Mouse (Mus musculus): ENCODE results near the gene Atp1a3. TPM values are rescaled to one million over a fixed set of nuclear protein-coding genes. Genes with fewer than 3 reads are reported as not detected.

The Atp1a3 gene
- polyA plus RNA-seq, 1 experiment from 2014 or later = 6.8 TPM

- no peak for DNase-seq (ENCODE audit: low spot score)
- Histone ChIP-seq H3K9me3 (replicated peaks; ENCODE audit: control insufficient read depth, low read length) (no peaks in the 10 kb centered on the region), H3K36me3 (replicated peaks; ENCODE audit: control insufficient read depth, insufficient read depth, low read depth, low read length) (no peaks in the 10 kb centered on the region; the same call in 1 of the 2 replicates), H3K4me2 (ENCODE audit: low read depth, low read length) (no peak overlapping the region), H3K4me3 (ENCODE audit: low read depth, low read length) (no peak overlapping the region), H3K4me1 (ENCODE audit: control insufficient read depth, insufficient read depth, low read length) (no peaks in the 10 kb centered on the region), H3K9ac (replicated peaks; ENCODE audit: low read length) (no peak overlapping the region), H3K27me3 (ENCODE audit: control insufficient read depth, insufficient read depth, low read length) (peaks cover 52% of the 10 kb centered on the region), H3K27ac (replicated peaks; ENCODE audit: low read depth, low read length) (no peak overlapping the region)
- WGBS = 55% methylated on average over 6 of the region's 6 CpGs
- no peak for ATAC-seq (replicated peaks; ENCODE audit: insufficient number of reproducible peaks, low FRiP score, low TSS enrichment, low read depth)
These were observed 75.3 kb downstream of the Atp1a3 start for GRCm38 (mm10) chr7:24930475-24930874.

Small RNA genes within 50 kb of the gene (microRNA-seq; reads per million reads assigned to microRNA genes)
- not detected for gene Mir7046 (ENCODE audit: borderline number of aligned reads)
- not detected for gene Mir7047 (ENCODE audit: borderline number of aligned reads)

Other genes starting within 250 kb of the Atp1a3 start
- gene Cd177, start 245.6 kb downstream of the Atp1a3 start, polyA plus RNA-seq (2014; fragmentation: Nextera tagmentation; extraction: Ambion mirVana) = not detected in 2 replicates
- 0.29 and 0.34 TPM in 2 replicates for gene Ceacam10, start 228.8 kb downstream of the Atp1a3 start, polyA plus RNA-seq (2014; fragmentation: Nextera tagmentation; extraction: Ambion mirVana)
- 20.6 and 26.5 TPM in 2 replicates for gene Gm9844, start 143.7 kb downstream of the Atp1a3 start, polyA plus RNA-seq (2014; fragmentation: Nextera tagmentation; extraction: Ambion mirVana)
- not detected in 2 replicates for gene Lypd4, start 136.0 kb downstream of the Atp1a3 start, polyA plus RNA-seq (2014; fragmentation: Nextera tagmentation; extraction: Ambion mirVana)
- not detected in 2 replicates for gene Dmrtc2, start 135.9 kb downstream of the Atp1a3 start, polyA plus RNA-seq (2014; fragmentation: Nextera tagmentation; extraction: Ambion mirVana)
- gene Rps19, start 121.6 kb downstream of the Atp1a3 start, polyA plus RNA-seq (2014; fragmentation: Nextera tagmentation; extraction: Ambion mirVana) = 2,121 and 2,269 TPM in 2 replicates
- gene Cd79a, start 108.6 kb downstream of the Atp1a3 start, polyA plus RNA-seq (2014; fragmentation: Nextera tagmentation; extraction: Ambion mirVana) = 0.20 and 0.28 TPM in 2 replicates
- gene Arhgef1, start 103.0 kb downstream of the Atp1a3 start, polyA plus RNA-seq (2014; fragmentation: Nextera tagmentation; extraction: Ambion mirVana) = 43.0 and 47.1 TPM in 2 replicates
- gene Gm4881, start 61.5 kb downstream of the Atp1a3 start, polyA plus RNA-seq (2014; fragmentation: Nextera tagmentation; extraction: Ambion mirVana) = 0.36 and 0.79 TPM in 2 replicates
- 75.9 and 92.5 TPM in 2 replicates for gene Rabac1, start 33.2 kb downstream of the Atp1a3 start, polyA plus RNA-seq (2014; fragmentation: Nextera tagmentation; extraction: Ambion mirVana)
- 5.7 and 7.5 TPM in 2 replicates for gene Grik5, start 66.4 kb upstream of the Atp1a3 start, polyA plus RNA-seq (2014; fragmentation: Nextera tagmentation; extraction: Ambion mirVana)
- 17.2 and 22.0 TPM in 2 replicates for gene Zfp574, start 66.6 kb upstream of the Atp1a3 start, polyA plus RNA-seq (2014; fragmentation: Nextera tagmentation; extraction: Ambion mirVana)
- 4.2 and 9.8 TPM in 2 replicates for gene Pou2f2, start 173.8 kb upstream of the Atp1a3 start, polyA plus RNA-seq (2014; fragmentation: Nextera tagmentation; extraction: Ambion mirVana)
- 7.7 and 7.9 TPM in 2 replicates for gene Dedd2, start 214.7 kb upstream of the Atp1a3 start, polyA plus RNA-seq (2014; fragmentation: Nextera tagmentation; extraction: Ambion mirVana)
- 2.5 and 3.5 TPM in 2 replicates for gene Zfp526, start 215.5 kb upstream of the Atp1a3 start, polyA plus RNA-seq (2014; fragmentation: Nextera tagmentation; extraction: Ambion mirVana)
- 12.6 and 15.7 TPM in 2 replicates for gene Gsk3a, start 231.9 kb upstream of the Atp1a3 start, polyA plus RNA-seq (2014; fragmentation: Nextera tagmentation; extraction: Ambion mirVana)
- 19.4 and 22.6 TPM in 2 replicates for gene Erf, start 244.8 kb upstream of the Atp1a3 start, polyA plus RNA-seq (2014; fragmentation: Nextera tagmentation; extraction: Ambion mirVana)